Mouse (Mus musculus) E14TG2a.4 (cell line): ENCODE results near the gene Fbxo2.

ENCODE experiments used
- CTCF ChIP-seq: conservative IDR thresholded peaks from 2 replicates; pipeline ENCODE4 v1.5.1; 2014; ENCODE audit warnings: low read length
- POU5F1 ChIP-seq: IDR thresholded peaks from 2 replicates; pipeline ENCODE4 v1.6.1; 2014; ENCODE audit warnings: low read length, borderline replicate concordance

- TF ChIP-seq CTCF (no peak), POU5F1 (no peak)
Observed at GRCm38 (mm10) chr4:148177716-148178115, 17.3 kb downstream of the Fbxo2 start.
